Mouse (Mus musculus) embryonic facial prominence, embryonic 12.5 days (tissue): Measurements from ENCODE around the gene Grip2. TPM values are rescaled to one million over a fixed set of nuclear protein-coding genes. Genes with fewer than 3 reads are reported as not detected.

Experiments
- ATAC-seq: fragments of 200-750 bp; cut with Nextera tagmentation; 2 replicates; pipeline ENCODE4 v1.8.0; 2017; ENCODE audit not compliant: insufficient number of reproducible peaks, insufficient read depth, low FRiP score, low TSS enrichment
- H3K27ac ChIP-seq: fragments of 300-500 bp; sonication (generic); 2 replicates; pipeline ENCODE4 v1.5.1; 2016; ENCODE audit warnings: mild to moderate bottlenecking
- H3K27me3 ChIP-seq: fragments of 300-500 bp; sonication (generic); 2 replicates; pipeline ENCODE4 v1.6.1; 2016; ENCODE audit warnings: mild to moderate bottlenecking, moderate library complexity
- H3K36me3 ChIP-seq: fragments of 300-500 bp; sonication (generic); 2 replicates; pipeline ENCODE4 v1.6.1; 2016; ENCODE audit warnings: mild to moderate bottlenecking
- H3K4me1 ChIP-seq: fragments of 300-500 bp; sonication (generic); 2 replicates; pipeline ENCODE4 v1.6.1; 2016
- H3K4me2 ChIP-seq: fragments of 300-500 bp; sonication (generic); replicated peaks from 2 replicates; pipeline ENCODE4 v1.6.1; 2016; ENCODE audit warnings: mild to moderate bottlenecking, moderate library complexity
- H3K4me3 ChIP-seq: fragments of 300-500 bp; sonication (generic); 2 replicates; pipeline ENCODE4 v1.5.1; 2016; ENCODE audit warnings: mild to moderate bottlenecking
- H3K9ac ChIP-seq: fragments of 300-500 bp; sonication (generic); 2 replicates; pipeline ENCODE4 v1.6.1; 2016; ENCODE audit warnings: mild to moderate bottlenecking, moderate library complexity
- H3K9me3 ChIP-seq: fragments of 300-500 bp; sonication (generic); 2 replicates; pipeline ENCODE4 v1.6.1; 2016; ENCODE audit warnings: mild to moderate bottlenecking, moderate library complexity
- WGBS: fragments of 180-500 bp; shearing (Covaris S2); methylation state at CpG from one replicate; pipeline ENCODE4 v1.1.7; 2016; 5-methylcytosine and 5-hydroxymethylcytosine counted together
- polyA plus RNA-seq: library from polyadenylated mRNA; unstranded; fragments of >200 nt; fragmentation: Nextera tagmentation; extraction: Ambion mirVana; gene quantifications from 2 replicates; pipeline ENCODE4 v1.2.1, GENCODE M21; 2016

The Grip2 gene
- polyA plus RNA-seq, 1 experiment from 2014 or later = 0.87 TPM

- Histone ChIP-seq H3K27ac (no peak overlapping the region), H3K4me1 (0 out of 2 replicates have a peak, but pooled peaks cover 6% of the 10 kb centered on the region), H3K4me3 (no peak overlapping the region), H3K36me3 (no peaks in the 10 kb centered on the region), H3K4me2 (no peak overlapping the region), H3K27me3 (no peaks in the 10 kb centered on the region), H3K9ac (no peak overlapping the region), H3K9me3 (no peaks in the 10 kb centered on the region)
- ATAC-seq = no peak
- WGBS = 47% methylated on average over 3 of the region's 3 CpGs
Measured at GRCm38 (mm10) chr6:91795640-91796039, 31.4 kb downstream of the Grip2 start.

GRCm38 (mm10) chr6:91788311-91788798 lies 38.7 kb downstream of the Grip2 start:
- no peaks in the 10 kb centered on the region for H3K4me1 ChIP-seq
- no peaks in the 10 kb centered on the region for H3K9me3 ChIP-seq
- H3K36me3 ChIP-seq = no peaks in the 10 kb centered on the region
- H3K4me2 ChIP-seq = no peak overlapping the region
- no peak overlapping the region for H3K4me3 ChIP-seq
- H3K9ac ChIP-seq = no peak overlapping the region
- no peak overlapping the region for H3K27ac ChIP-seq
- H3K27me3 ChIP-seq = no peaks in the 10 kb centered on the region
- ATAC-seq = no peak
- 78% methylated on average over 9 of the region's 9 CpGs for WGBS

- Histone ChIP-seq H3K9me3 (no peaks in the 10 kb centered on the region), H3K36me3 (no peaks in the 10 kb centered on the region), H3K27me3 (no peaks in the 10 kb centered on the region), H3K9ac (no peak overlapping the region), H3K27ac (no peak overlapping the region), H3K4me3 (no peak overlapping the region), H3K4me2 (no peak overlapping the region), H3K4me1 (no peaks in the 10 kb centered on the region)
- 79% methylated on average over 3 of the region's 3 CpGs for WGBS
- no peak for ATAC-seq
Measured at GRCm38 (mm10) chr6:91785018-91785417, 42.0 kb downstream of the Grip2 start.

GRCm38 (mm10) chr6:91779206-91779605 lies 47.8 kb downstream of the Grip2 start:
- no peak for ATAC-seq
- no peak overlapping the region for H3K4me3 ChIP-seq
- H3K4me2 ChIP-seq = no peak overlapping the region
- H3K27me3 ChIP-seq = no peaks in the 10 kb centered on the region; the same call in 1 of the 2 replicates
- H3K27ac ChIP-seq = no peak overlapping the region
- 0 out of 2 replicates have a peak, but pooled peaks cover 3% of the 10 kb centered on the region for H3K4me1 ChIP-seq
- H3K36me3 ChIP-seq = no peaks in the 10 kb centered on the region
- H3K9me3 ChIP-seq = no peaks in the 10 kb centered on the region
- H3K9ac ChIP-seq = no peak overlapping the region
- WGBS = 65% methylated on average over 9 of the region's 9 CpGs

GRCm38 (mm10) chr6:91776543-91776942 lies 50.5 kb downstream of the Grip2 start:
- 0 out of 2 replicates have a peak overlapping the region, but pooled peaks have one; percentile 2 for H3K9ac ChIP-seq
- no peaks in the 10 kb centered on the region for H3K36me3 ChIP-seq
- 0 out of 2 replicates have a peak, but pooled peaks cover 3% of the 10 kb centered on the region for H3K4me1 ChIP-seq
- H3K4me2 ChIP-seq = no peak overlapping the region
- peak; percentile 73; the same call in 1 of the 2 replicates for ATAC-seq
- no peaks in the 10 kb centered on the region; the same call in 1 of the 2 replicates for H3K27me3 ChIP-seq
- H3K4me3 ChIP-seq = no peak overlapping the region
- H3K27ac ChIP-seq = no peak overlapping the region
- no peaks in the 10 kb centered on the region for H3K9me3 ChIP-seq
- 14% methylated on average over 9 of the region's 9 CpGs for WGBS

GRCm38 (mm10) chr6:91773951-91774350 lies 53.1 kb downstream of the Grip2 start:
- Histone ChIP-seq H3K36me3 (no peaks in the 10 kb centered on the region), H3K4me1 (0 out of 2 replicates have a peak, but pooled peaks cover 3% of the 10 kb centered on the region), H3K4me3 (no peak overlapping the region), H3K27me3 (no peaks in the 10 kb centered on the region; the same call in 1 of the 2 replicates), H3K4me2 (no peak overlapping the region), H3K9ac (no peak overlapping the region), H3K27ac (no peak overlapping the region), H3K9me3 (peaks cover 6% of the 10 kb centered on the region; the same call in 1 of the 2 replicates)
- ATAC-seq = no peak
- 66% methylated on average over 5 of the region's 5 CpGs for WGBS

- Histone ChIP-seq H3K4me2 (no peak overlapping the region), H3K27me3 (no peaks in the 10 kb centered on the region), H3K4me1 (no peaks in the 10 kb centered on the region), H3K4me3 (no peak overlapping the region), H3K9me3 (peaks cover 6% of the 10 kb centered on the region; the same call in 1 of the 2 replicates), H3K9ac (no peak overlapping the region), H3K36me3 (no peaks in the 10 kb centered on the region), H3K27ac (no peak overlapping the region)
- WGBS = 83% methylated on average over 8 of the region's 8 CpGs
- ATAC-seq = no peak
Measured at GRCm38 (mm10) chr6:91767550-91767949, 59.5 kb downstream of the Grip2 start.

- Histone ChIP-seq H3K9ac (no peak overlapping the region), H3K27ac (no peak overlapping the region), H3K9me3 (no peaks in the 10 kb centered on the region), H3K4me3 (no peak overlapping the region), H3K4me1 (no peaks in the 10 kb centered on the region), H3K4me2 (no peak overlapping the region), H3K36me3 (0 out of 2 replicates have a peak, but pooled peaks cover 8% of the 10 kb centered on the region), H3K27me3 (no peaks in the 10 kb centered on the region)
- 78% methylated on average over 9 of the region's 9 CpGs for WGBS
- ATAC-seq = no peak
Measured at GRCm38 (mm10) chr6:91762051-91762742, 64.9 kb downstream of the Grip2 start.

GRCm38 (mm10) chr6:91754845-91755244 lies 72.2 kb downstream of the Grip2 start:
- WGBS = 83% methylated on average over 12 of the region's 12 CpGs
- H3K27ac ChIP-seq = no peak overlapping the region
- H3K36me3 ChIP-seq = peaks cover 56% of the 10 kb centered on the region
- no peaks in the 10 kb centered on the region for H3K27me3 ChIP-seq
- no peaks in the 10 kb centered on the region for H3K9me3 ChIP-seq
- no peak overlapping the region for H3K4me3 ChIP-seq
- no peak for ATAC-seq
- no peak overlapping the region for H3K9ac ChIP-seq
- no peaks in the 10 kb centered on the region for H3K4me1 ChIP-seq
- H3K4me2 ChIP-seq = no peak overlapping the region

- no peak overlapping the region for H3K4me2 ChIP-seq
- no peak for ATAC-seq
- no peaks in the 10 kb centered on the region for H3K4me1 ChIP-seq
- H3K36me3 ChIP-seq = peaks cover 62% of the 10 kb centered on the region
- H3K27ac ChIP-seq = no peak overlapping the region
- H3K27me3 ChIP-seq = no peaks in the 10 kb centered on the region
- no peak overlapping the region for H3K9ac ChIP-seq
- no peaks in the 10 kb centered on the region for H3K9me3 ChIP-seq
- 56% methylated on average over 6 of the region's 6 CpGs for WGBS
- H3K4me3 ChIP-seq = no peak overlapping the region
Measured at GRCm38 (mm10) chr6:91754098-91754497, 73.0 kb downstream of the Grip2 start.

- H3K4me2 ChIP-seq = no peak overlapping the region
- no peaks in the 10 kb centered on the region for H3K9me3 ChIP-seq
- H3K9ac ChIP-seq = no peak overlapping the region
- H3K27ac ChIP-seq = no peak overlapping the region
- H3K4me3 ChIP-seq = no peak overlapping the region
- WGBS = 48% methylated on average over 8 of the region's 8 CpGs
- H3K36me3 ChIP-seq = peaks cover 73% of the 10 kb centered on the region
- no peaks in the 10 kb centered on the region for H3K4me1 ChIP-seq
- no peaks in the 10 kb centered on the region for H3K27me3 ChIP-seq
- ATAC-seq = no peak
Measured at GRCm38 (mm10) chr6:91752884-91753283, 74.2 kb downstream of the Grip2 start.

GRCm38 (mm10) chr6:91750976-91751375 lies 76.1 kb downstream of the Grip2 start:
- Histone ChIP-seq H3K4me1 (no peaks in the 10 kb centered on the region), H3K27me3 (no peaks in the 10 kb centered on the region), H3K36me3 (peaks cover 57% of the 10 kb centered on the region), H3K4me3 (no peak overlapping the region), H3K27ac (no peak overlapping the region), H3K9ac (no peak overlapping the region), H3K9me3 (no peaks in the 10 kb centered on the region), H3K4me2 (no peak overlapping the region)
- WGBS = 81% methylated on average over 3 of the region's 3 CpGs
- no peak for ATAC-seq
